Mouse (Mus musculus) mouse embryonic stem cell (cell line): ENCODE measurements around the gene Med12.
"Not testable (repeated sequence)": the region's sequence is repeated elsewhere in the genome, so short reads cannot be mapped to it uniquely, and the experiment has no call there.

Experiments used
- in situ Hi-C, 2 experiments: fragments of 300-500 bp; cut with MboI; formaldehyde crosslinking; loops; 1 replicate in 1 of 2; 3 replicates in 1 of 2; pipeline ENCODE4 v1.14.3; 2019 to 2020; ENCODE audit warnings: low sequenced_read_pairs in 2 of 2, low pct_unique_long_range_greater_than_20kb in 1 of 2, mixed read lengths in 1 of 2; ENCODE audit not compliant: unreplicated experiment in 1 of 2

Med12 gene

DNA sequence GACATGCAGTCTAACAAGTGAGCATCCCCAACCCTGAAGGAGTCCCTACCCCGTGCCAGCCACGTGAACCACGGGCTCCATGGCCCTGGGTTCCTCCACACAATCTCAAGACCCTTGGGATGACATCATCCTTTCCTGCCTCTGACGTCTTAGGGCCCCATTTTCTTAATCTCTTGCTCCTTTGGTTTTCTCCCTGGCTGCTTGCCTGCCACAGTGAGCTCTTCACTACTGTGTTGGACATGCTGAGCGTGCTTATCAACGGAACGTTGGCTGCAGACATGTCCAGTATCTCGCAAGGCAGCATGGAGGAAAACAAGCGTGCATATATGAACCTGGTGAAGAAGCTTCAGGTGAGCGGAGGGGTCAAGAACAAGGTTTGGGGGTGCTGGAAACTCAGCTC is 16.3 kb downstream of the Med12 start:
- in situ Hi-C loops = no loop called here

DNA sequence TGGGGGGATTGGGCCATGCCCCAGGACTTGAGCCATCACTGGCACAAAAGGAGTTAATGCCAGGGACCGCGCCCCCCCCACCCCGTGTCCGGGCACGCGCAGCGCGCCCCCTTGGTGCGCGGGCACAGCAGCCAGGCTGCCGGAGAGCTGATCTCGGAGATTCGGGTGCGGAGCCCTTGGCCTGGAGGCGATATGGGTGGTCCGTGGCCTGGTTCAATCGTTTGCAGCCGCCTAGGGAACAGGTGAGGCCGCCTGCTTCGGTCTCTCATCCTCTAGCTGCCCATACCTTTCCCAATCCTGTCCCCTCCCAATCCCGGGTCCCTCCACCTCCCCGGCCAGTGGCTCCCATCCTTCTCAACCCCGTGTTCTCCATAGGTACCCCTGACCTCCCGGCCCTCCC is 25.2 kb downstream of the Med12 start, which contains the start of gene Nlgn3:
Nlgn3 (plus strand) TSS at position 114 of the 400 bp plus-strand sequence.
- in situ Hi-C loops = no loop called here

DNA sequence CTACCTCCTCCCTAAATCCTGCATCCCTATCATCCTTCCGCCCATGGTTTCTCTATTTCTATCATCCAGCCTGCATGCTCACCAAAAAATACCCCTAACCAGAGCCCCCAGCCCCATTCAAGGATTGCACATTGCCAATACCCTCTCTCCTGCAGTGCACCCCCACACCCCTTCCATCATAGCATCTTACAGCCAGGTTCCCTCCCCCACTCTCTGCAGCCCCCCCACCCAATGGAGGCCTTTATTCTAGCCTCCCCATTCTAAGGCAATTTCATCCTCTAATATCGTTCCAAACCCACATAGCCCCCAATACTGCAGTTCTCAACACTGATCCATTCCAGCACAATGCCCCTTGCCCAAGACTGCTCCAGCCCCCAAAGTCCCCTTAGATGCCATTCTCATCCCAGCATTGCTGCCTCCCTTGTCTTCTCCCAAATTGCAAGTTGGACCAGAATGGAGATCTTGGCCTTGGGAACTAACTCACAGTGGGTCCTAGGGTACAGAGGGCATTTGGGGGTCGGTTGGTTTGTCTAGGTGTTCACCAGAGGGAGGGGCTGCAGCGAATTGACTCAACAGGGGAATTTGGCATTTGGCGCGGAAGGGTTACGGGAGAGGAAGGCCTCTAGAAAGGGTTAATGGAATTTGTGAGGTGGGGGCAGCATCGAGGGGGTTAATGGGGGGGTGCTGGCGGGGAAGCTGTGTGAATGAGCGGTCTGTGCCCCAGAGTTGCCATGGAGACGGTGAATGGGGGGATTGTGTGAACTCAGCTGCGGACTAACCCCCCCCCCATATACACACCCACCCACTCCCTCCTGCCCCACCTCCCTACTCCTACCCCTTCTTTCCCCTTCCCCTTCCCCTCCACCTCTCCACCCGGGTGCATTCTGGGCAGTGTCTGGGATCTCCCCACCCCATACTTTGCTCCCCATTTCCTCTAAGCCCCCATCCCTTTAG is 25.9 kb downstream of the Med12 start:
- in situ Hi-C loops = no loop called here

DNA sequence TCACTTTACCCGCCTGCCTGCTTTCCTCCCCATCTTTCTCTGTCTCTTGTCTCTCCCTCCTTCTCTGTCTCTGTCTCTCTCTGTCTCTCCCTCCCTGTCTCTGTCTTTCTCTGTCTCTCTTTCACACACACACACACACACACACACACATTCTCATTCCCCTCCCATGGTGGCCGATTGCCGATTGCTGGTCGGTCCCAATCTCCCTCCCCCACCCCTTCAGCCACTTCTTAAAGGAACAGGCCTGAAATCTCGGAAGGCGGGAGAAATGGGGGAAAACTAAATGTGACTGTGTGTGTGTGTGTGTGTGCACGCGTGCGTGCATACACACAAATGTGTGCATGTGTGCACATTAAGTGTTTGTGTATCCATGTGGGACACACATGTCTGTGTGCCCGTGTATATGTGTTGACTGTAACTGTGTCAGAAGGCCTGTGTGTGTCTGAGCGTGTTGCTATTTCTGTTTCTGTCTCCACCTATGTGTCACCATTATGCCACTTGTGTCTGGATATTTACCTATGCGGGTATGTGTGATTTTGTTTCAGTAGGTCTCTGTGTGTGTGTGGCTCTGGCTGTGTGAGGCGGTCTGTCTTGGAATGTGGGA is 26.7 kb downstream of the Med12 start:
- in situ Hi-C loops = no loop called here

DNA sequence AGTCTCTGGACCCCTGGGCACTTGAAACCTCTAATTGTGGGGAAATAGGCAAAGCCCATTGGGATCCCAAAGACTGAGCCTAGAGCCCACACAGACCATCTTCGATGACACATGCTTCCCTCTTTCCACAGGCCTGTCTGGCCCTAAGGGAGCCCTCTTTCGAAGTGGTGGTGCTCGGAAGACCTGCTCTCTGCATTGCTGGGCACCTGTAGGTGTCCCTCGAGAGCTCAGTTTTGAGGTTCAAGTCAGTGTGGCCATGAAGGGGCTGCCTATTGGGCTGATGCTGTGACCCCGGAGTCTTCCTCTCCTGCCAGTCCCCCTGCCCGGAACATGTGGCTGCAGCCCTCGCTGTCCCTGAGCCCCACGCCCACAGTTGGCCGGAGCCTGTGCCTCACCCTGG is 27.8 kb downstream of the Med12 start:
- in situ Hi-C loops = no loop called here

DNA sequence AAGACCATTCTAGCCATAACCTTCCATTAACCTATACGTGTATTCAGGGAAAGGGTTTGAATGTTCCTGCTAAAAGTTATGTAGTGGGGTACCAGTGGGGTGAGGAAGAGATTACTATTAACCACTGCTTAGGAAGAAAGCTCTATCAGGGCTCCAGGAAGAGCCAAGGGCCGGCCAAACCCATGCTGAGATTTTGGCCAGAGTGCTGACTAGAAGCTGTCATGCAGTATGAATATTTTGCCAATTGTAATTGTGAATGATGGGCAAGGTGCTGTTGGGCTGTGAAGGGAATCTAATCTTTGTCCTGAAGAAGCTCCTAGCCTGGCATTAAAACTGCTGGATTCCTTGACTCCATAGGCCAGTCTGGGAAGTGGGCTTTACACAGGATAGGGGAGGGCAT is 30.8 kb downstream of the Med12 start:
- in situ Hi-C loops = no loop called here

DNA sequence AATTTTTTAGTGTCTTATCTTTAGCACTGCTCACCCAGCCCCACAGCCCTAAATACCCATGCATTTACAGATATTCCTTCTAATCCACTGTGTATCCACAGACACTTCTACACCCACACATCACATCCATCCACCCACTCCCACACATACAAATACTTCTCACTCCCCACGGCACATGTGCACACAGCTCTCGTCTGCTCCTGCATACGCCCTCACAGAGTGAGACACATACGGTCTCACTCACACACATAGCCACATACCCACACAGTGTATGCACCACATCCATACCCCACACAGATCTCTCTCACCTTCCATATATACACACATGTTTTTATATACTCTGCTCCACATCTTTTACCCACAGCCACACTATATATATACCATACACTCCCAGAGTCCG is 35.5 kb downstream of the Med12 start:
- in situ Hi-C loops = no loop called here

DNA sequence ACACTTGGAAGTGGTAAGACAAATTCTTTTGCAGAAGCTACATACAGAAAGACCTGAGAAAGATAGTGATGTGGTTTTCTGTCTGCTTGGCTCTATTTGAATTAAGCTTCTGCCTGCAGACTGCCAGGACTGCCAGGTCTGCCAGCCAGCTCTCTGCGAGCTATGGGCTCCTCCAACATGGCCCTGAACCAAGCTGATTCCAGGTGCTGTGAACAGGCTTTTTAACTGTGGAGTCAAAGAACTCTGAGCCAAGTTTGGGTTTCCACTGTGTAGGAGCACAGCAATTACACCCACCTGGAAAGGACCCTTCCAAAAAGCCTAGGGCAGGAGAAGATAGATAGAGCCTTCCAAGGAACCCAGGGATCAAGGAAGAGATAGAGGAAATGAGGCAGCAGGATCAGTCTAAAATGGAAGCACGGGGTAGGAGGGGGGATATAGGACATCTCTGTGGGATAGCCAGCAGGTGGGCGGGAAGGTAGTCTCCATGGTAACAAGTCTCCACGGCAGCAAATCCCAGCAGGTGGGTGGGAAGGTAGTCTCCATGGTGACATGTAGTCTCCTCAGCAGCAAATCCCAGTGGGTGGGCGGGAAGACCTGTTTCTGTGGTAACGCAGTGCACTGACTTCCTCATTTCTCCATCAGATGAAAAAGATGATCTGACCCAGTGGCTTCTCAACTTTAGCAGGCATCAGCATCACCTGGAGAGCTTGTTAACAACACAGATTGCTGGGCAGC is 40.0 kb downstream of the Med12 start:
- in situ Hi-C loops = no loop called here

DNA sequence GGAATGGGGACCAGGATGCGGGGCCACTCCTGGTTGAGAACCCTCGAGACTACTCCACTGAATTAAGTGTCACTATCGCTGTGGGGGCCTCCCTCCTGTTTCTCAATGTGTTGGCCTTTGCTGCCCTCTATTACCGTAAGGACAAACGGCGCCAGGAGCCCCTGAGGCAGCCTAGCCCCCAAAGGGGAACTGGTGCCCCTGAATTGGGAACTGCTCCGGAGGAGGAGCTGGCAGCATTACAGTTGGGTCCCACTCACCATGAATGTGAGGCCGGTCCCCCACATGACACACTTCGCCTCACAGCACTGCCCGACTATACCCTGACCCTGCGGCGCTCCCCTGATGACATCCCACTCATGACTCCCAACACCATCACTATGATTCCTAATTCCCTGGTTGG is 45.9 kb downstream of the Med12 start:
- in situ Hi-C loops = no loop called here

DNA sequence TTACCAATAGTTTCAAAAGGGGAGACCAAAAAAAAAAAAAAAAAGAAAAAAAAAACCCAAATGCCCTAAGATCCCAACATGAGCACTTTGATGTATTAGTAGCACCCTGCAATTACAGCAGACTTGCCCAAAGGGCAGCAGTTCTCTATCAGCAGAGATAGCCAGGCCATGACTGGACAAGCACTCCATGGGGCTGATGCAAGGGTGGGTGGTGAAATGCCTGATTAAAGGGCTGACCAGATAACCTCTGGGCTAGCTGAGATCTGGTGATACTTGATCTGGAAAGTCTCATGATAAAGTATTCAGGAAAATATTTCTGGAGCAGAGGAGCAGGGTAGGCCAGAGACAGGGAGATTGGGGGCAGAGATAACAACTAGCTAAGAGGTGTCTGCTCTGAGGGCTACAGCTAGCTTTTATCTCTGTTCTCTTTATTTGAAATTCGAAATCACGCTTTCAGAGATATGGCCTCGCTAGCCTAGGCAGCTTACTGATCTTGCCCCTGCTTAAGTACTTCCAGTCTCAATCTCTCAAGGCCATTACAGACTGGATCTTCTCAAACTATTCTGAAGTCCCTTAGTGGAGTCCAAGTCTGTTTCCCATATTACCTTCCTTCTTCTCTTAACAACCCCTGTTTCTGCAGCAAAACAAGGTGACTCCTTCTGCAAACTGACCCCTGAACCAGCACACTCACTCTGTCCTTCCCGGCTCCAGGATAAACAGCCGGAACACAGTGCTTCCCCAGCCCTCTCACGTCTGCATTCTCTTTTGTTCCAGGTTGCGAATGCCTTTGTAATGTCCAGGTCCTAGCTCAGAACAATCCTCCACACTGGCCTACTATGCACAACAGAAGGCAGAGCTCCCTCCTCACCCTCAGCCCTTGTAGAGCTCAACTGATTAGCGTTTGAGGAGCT is 52.4 kb downstream of the Med12 start:
- in situ Hi-C loops = no loop called here

DNA sequence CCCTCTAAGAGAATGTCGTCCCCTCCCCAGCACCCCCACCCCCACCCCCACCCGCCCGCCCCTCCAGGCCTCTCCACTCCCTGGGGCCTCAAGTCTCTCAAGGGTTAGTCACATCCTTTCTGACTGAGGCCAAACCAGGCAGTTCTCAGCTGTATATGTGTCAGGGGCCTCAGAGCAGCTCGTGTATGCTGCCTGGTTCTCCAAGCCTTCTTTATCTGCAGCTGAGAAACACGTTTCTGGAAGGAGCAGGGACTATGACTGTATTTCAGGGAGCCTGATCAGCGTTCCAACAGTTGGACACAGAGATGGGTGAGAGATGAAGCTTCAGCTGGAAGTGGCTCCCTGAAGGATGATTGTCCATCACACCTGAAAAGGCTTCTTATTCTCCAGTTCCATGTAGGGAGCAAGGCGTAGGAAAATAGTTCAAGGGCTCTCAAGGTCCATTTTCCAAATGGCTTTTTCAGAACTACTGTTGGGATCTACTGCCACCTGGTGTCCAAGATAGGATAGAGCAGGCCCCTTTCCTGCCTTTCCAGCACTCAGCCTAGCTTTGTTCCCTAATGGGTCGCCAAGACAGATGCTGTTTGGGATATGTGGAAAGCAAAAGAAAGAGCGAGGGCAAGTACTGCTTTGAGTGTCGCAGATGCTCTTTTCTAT is 55.7 kb downstream of the Med12 start:
- in situ Hi-C loops = loop anchor here (5.0 to 10.0 kb wide), 3 partner anchors 195 to 255 kb away; no protein-coding TSS in a partner anchor

DNA sequence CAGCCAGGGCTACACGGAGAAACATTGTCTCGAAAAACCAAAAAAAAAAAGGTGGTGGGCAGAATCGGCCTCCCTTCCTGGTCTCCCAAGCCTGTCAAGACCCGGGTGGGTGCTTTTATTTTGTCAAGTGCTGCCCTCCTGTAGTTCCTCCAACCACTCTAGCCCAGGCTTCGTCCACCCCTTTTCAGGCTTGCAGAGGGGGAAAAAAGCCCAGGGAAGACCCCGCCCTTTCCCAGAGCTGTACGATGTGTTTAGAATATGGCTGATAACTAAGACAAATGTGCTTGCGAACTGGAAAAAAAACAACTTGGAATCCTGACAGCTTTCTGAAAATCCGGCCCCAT is 58.2 kb downstream of the Med12 start:
- in situ Hi-C loops = loop anchor here (5.0 to 10.0 kb wide), 3 partner anchors 197 to 257 kb away; no protein-coding TSS in a partner anchor

DNA sequence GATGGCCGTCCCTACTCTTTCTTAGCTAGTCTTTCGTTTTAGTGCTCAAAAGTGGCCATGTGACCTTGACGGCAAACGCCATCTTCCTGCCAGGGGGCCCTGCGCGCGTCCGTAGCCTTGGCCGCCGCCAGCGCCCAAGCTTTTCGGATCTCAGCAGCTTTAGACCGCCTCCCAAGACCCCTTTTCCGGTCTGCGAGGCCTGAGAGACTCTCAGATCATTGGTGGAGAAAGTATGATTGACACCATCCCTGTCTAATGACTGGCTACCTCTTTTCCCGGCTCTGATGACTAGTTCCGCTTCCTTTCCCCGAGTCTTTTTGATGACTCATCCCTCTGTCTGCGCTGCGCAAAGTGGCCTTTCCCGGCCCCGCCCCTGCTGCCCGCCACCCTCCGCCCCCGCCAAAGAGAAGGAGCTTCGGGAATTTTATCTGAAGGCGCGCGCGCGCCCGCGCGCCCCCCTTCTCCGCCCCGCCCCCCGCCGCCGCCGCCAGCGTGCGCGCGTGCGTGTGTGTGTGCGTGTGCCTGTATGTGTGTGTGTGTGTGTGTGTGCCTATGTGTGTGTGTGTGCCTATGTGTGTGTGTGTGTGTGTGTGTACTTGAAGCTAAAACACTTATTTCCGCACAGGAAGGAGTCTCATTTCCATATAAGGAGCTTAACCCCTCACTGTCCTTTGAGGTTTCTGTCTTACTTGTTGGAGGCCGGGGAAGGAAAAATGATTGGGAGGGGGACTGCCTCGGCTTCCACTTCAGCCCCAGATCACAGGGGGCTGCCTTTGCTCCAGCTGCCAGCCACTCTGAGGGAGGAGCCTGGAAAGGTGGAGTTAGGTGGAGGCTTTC is 58.8 kb downstream of the Med12 start:
- in situ Hi-C loops = loop anchor here (5.0 to 10.0 kb wide), 3 partner anchors 198 to 258 kb away; no protein-coding TSS in a partner anchor

DNA sequence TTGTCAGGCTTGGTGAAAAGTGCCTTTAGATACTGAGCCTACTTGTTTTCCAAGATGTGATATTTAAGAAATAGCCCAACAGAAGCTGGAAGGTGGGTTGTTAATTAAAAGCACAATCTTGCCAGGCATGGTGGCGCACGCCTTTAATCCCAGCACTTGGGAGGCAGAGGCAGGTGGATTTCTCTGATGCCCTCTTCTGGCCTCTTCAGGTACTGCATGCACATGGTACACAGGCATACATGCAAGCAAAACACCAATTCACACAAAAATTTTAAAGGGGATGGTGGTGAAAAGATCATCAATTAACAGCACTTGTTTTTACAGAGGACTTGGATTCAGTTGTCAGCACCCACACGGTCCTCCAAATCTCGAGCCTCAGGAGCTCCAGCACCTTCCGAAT is 60.8 kb downstream of the Med12 start:
- in situ Hi-C loops = loop anchor here (5.0 to 10.0 kb wide), 3 partner anchors 200 to 260 kb away; no protein-coding TSS in a partner anchor

DNA sequence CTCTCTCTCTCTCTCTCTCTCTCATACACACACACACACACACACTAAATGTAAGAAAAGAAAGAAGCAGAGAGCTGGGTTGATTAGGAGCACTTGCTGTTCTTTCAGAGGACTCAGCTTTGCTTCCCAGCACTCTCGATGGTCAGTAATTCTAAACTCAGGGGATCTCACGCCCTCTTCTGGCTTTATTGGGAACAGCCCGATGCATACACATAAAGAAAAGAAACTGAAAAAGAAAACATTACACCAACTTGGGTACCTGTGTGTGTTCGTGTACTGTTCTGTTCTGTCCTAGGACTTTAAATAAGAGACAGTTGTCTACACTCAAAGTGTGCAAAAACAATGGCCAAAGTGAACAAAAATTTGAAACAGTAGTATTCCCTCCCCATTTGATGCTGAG is 64.8 kb downstream of the Med12 start:
- in situ Hi-C loops = loop anchor here (10.0 kb wide), 2 partner anchors 204 to 264 kb away; no protein-coding TSS in a partner anchor

DNA sequence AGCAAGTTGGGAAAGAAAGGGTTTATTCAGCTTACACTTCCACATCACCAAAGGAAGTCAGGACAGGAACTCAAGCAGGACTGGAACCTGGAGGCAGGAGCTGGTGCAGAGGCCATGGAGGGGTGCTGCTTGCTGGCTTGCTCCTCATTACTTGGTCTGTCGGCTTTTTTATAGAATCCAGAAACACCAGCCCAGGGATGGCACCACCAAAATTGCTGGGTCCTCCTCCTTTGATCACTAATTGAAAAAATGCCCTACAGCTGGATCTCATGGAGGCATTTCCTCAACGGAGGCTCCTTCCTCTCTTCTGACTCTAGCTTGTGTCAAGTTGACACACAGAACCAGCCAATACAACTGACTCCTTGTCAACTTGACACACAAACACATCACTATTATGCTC is 69.0 kb downstream of the Med12 start:
- in situ Hi-C loops = not testable (repeated sequence)

DNA sequence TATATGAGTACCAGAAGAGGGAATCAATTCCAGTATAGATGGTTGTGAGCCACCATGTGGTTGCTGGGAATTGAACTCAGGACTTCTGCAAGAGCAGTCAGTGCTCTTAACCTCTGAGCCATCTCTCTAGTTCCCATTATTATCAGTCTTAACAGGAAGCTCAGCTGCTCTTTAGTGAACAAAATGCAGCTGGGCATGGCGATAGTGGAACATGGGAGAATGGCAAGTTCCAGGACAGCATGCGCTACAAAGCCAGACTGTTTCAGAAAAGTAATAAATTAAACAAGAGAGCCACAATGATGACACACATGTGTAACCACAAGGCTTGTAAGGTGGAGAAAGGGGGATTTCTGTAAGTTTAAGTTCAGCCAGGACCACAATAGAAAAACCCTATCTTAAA is 71.6 kb downstream of the Med12 start:
- in situ Hi-C loops = no loop called here
